Mouse (Mus musculus): ENCODE results near the gene Gtf2h2.
"Not testable (repeated sequence)": the region's sequence is repeated elsewhere in the genome, so short reads cannot be mapped to it uniquely, and the experiment has no call there.

Gene Gtf2h2

DNA sequence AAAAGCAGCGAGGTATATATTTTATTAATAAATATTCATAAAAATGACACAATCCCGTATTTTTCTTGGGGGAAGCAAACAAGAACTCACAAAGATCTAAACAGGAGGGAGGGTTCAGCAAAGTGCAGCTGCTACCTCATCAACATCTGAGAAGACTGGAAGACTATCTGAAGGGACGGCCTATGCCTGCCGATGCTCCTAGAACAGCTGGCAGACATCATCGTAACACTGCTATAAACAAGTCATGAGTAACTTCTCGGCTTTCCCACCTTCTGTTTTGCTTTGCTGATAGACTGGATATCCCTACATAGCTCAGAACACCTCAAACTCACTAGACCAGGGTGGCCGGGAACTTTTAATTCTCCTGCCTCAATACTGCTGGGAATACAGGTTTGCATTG is 8.8 kb downstream of the Gtf2h2 start:
- DNase-seq, result no peak

DNA sequence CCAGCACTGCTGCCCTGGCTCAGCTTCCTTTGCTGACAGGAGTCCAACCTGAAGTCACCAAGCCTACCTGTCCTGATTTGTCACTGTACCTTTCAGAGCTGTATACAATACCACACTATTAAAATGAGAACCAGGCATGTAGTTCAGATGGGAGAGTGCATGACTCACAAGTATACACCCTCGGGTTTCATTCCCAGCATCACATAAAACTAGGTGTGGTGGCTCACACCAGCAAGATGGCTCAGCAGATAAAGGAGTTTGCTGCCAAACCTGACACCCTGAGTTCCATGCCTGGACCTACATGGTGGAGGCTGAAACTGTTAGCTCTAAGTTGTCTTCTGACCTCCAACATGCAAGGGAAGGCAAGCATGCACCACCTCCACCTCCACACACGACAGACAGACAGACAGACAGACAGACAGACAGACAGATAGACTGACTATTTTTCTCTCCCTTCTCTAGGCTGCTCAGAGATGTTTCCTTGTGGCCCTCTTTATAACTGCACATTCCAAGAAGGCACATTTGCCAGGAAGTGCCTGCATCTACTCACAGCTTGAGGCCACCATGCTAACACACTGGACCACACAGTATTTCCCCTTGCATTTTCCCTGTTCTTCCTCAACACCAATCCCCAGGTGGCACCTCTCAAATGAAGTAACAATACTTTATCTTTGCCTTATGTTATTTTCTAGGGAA is 28.7 kb downstream of the Gtf2h2 start:
- no peak for DNase-seq

DNA sequence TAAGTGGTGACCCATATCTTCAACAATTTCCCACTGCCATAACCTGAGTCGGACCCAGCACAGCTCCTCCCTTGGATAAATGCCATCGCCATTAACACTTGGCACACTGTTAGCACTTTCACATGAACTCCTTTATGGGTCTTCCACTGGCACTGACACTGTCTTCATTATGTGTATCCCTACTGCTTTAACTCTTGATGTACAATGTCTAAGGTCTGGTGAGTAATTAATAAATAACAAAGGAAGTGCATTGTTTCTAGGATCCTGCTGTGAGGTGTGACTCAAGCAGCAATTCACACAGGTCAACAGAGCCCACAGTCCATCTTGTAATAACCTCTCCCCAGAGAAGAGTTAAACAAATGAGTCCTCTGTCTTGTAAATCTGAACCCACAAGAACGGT is 31.0 kb downstream of the Gtf2h2 start:
- no peak for DNase-seq

DNA sequence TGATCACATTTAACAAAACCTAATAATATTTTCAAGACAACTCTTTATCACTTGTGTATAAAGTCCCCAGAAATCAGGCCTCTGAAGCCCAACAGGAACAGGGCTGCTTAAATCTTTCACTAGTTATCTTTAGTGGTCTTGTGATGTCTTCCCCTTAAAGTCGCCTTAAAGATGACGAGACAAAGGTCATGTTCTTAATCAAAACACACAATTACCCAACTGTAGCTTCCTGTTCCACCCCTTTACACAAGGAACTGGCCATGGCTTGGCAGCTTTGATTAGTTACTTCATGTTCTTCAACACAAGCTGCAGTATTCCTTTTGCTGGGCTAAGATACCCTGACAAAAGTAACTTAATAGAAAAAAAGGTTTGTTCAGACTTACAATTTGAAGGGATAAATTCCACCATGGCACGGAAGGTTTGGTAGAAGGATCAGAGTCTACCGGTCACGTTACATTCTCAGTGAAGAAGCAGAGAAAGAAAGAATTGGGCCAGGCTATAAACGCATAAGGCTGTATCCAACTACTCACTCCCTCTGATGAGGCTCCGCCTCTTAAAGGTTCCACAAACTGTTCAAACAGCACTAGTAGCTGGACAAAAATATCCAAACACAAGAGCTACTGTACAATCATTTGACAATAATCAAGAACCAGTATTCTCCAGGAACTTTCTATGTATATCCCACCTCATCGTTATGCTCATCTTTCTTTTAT is 39.8 kb downstream of the Gtf2h2 start, which contains the start of gene Naip1:
Gene Naip1, minus strand, starts transcription at position 455 of the 713 bp plus-strand sequence.
- not testable (repeated sequence) for DNase-seq

- no peak for DNase-seq
Observed at GRCm38 (mm10) chr13:100449495-100449894, 42.9 kb downstream of the Gtf2h2 start.

DNA sequence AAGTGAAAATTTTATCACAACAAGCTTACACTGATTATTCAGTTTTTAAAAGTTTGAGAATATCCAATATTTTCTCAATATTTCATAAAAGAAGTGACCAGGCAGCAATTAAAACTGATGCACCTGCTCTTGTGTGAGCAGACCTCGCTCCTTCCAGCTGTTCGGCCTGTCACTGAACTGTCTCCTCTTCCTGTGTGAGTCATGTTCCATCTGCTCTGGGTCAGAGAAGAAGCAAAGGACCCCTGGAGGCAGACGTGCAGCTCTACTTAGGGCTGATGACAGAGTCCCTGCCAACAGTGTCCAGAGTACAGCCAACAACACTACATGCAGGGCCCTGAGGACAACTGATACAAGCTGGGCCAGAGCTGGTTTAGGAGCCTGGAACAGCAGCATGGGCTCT is 52.3 kb downstream of the Gtf2h2 start:
- DNase-seq, result no peak

DNA sequence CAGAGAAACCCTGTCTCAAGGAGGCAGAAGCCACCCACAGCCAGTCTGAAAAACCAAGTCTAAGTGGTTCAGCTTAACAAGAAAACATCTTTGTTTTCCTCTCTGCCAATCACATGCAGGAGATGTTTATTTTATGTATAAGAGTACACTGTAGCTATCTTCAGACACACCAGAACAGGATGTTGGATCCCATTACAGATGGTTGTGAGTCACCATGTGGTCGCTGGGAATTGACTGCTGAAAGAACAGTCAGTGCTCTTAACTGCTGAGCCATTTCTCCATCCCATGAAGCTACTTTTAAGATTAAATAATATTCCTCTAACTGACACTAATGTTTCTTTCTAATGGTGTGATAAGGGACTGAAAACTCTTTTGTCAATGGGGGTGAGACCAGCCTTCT is 53.7 kb downstream of the Gtf2h2 start:
- DNase-seq, result no peak

DNA sequence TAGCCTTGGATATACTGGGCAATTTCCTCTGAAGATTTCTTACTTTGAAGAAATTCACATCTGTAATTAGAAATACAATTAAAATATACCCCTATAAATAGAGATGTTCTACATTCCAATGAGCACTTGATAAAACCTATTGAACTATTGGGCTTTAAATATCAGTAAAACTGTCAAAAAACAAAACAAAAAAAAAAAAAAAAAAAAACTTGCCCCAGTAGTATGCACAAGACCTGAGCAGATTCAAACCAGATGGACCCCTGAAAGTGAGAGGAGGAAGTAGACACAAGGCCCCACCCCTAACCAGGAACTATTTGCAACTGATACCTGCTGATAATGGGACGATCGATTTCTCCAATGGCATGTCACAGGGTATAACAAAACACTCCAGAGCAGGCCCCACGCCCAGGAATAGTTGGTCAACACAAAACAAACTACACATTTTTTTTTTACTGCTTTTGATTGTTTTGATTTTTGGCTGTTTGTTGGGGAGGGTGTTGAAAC is 55.0 kb downstream of the Gtf2h2 start:
- DNase-seq, result no peak

- DNase-seq, result not testable (repeated sequence)
Observed at GRCm38 (mm10) chr13:100436556-100437163, 55.7 kb downstream of the Gtf2h2 start.

DNA sequence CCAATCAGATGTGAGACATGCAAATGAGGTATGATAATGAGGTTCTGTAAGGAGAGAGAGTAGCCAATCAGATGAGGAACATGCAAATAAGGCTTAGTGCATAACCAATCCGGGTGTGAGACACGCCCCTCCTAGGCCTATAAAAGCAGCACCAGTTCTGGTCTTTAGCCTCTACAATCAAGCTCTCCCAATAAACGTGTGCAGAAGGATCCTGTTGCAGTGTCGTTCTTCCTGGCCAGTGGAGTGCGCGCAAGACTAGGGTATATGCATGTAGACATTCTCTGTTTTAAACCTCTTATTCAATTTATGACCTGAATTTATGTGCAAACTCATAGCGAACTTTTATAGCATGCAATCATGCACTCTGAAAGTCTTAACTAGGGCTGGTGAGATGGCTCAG is 72.4 kb downstream of the Gtf2h2 start:
- not testable (repeated sequence) for DNase-seq

DNA sequence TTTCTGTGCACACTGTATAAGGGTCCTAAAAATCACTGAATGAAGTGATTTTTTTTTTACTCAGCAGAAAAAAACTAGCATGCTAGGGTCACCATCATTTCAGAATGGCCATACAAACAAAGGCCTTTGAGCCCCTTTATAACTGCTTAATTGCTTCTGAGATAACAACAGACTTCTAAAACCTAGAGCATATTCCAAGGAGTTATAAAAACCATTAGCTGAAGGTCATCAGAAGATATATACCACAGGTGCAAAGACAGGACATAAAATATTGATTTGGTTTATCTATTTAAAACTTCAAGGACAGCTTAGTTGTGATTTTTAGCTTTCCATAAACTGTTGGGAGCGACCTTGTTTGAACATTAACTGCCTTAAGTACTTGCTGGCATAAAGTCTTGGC is 78.0 kb downstream of the Gtf2h2 start:
- no peak for DNase-seq

Measured in thymus, postnatal 4 days (tissue).